9 mouse cellular contexts compared by ENCODE assay signal in the genomic region with DNA sequence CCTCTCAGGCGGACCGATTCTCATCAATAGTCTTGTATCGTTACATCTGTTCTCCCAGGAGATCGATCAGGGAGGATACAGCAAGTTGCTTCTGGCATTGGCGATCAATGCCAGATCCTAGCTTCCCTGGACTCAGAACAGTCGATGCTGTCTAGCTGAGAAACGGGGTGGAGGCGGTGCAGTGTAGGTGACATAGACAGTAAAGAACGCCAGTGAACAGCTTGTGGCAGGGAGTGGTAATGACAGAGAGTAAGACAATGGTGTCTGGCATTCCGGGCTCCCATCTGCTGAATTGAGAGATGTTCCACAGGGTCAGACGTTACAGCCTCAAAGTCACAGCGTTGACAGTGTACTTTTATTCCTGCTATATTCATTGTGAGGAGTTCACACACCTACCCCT.
DNase-seq lines count a peak whose midpoint lies in the region; ATAC-seq and TF ChIP-seq lines count a peak whose summit lies in the region.
"Had no signal": no experiment of that assay in that cellular context is flagged by ENCODE, and none has a peak within 500 bp of the region (broad histone marks: within the 10 kb centered on the region; RNA-seq: fewer than 3 reads in every experiment).

No protein-coding gene starts in this region.

- no peaks in the 10 kb centered on the region for H3K36me3 ChIP-seq in hindbrain, embryonic 16.5 days (ENCODE audit: control insufficient read depth, insufficient read depth, low read length)
- H3K36me3 ChIP-seq in neural tube, embryonic 15.5 days = no peaks in the 10 kb centered on the region
- no peaks in the 10 kb centered on the region for H3K36me3 ChIP-seq in kidney, adult 2 months (ENCODE audit: control insufficient read depth, insufficient read depth, low read length)

- peaks cover 7% of the 10 kb centered on the region; the same call in 1 of the 2 replicates for H3K4me1 ChIP-seq in hindbrain, embryonic 16.5 days (ENCODE audit: control insufficient read depth, insufficient read depth, low read depth, low read length)
- H3K4me1 ChIP-seq in neural tube, embryonic 15.5 days = peaks cover 16% of the 10 kb centered on the region
- H3K4me1 ChIP-seq in kidney, adult 2 months (ENCODE audit: control insufficient read depth, insufficient read depth, low read length) = no peaks in the 10 kb centered on the region
- H3K4me1 ChIP-seq: heart, embryonic 10.5 days had no signal

- no peak overlapping the region for H3K4me3 ChIP-seq in hindbrain, embryonic 16.5 days (ENCODE audit: low read length)
- no peak overlapping the region for H3K4me3 ChIP-seq in neural tube, embryonic 15.5 days (replicated peaks)
- H3K4me3 ChIP-seq in kidney, adult 2 months (ENCODE audit: insufficient read depth, low read depth, low read length) = no peak overlapping the region
- H3K4me3 ChIP-seq: heart, embryonic 10.5 days had no signal

- peak; percentile 81 for ATAC-seq in cerebellum, adult (ENCODE audit: insufficient number of reproducible peaks, low FRiP score, low TSS enrichment)
- ATAC-seq in hindbrain, embryonic 16.5 days = peak; percentile 75
- peak; percentile 67; the same call in 1 of the 2 replicates for ATAC-seq in neural tube, embryonic 15.5 days (ENCODE audit: low FRiP score)

- H3K4me2 ChIP-seq in hindbrain, embryonic 16.5 days (ENCODE audit: low read length) = no peak overlapping the region
- no peak overlapping the region for H3K4me2 ChIP-seq in neural tube, embryonic 15.5 days

- peak; percentile 84 to 85 for DNase-seq in cerebellum, postnatal 10 days
- DNase-seq in heart, adult 11 months = no peak
- DNase-seq in kidney, adult 2 months = no peak
- no peak for DNase-seq in spleen, postnatal 4 days (ENCODE audit: low spot score in 2 of 2)
- DNase-seq: kidney, postnatal 36 days had no signal

- no peak for TF ChIP-seq CTCF in kidney, adult 2 months (conservative IDR thresholded peaks at IDR 0.05; ENCODE audit: insufficient read depth, insufficient read length, low read depth, low read length)

- H3K9me3 ChIP-seq in hindbrain, embryonic 16.5 days (ENCODE audit: control insufficient read depth, low read length) = no peaks in the 10 kb centered on the region
- no peaks in the 10 kb centered on the region for H3K9me3 ChIP-seq in neural tube, embryonic 15.5 days (replicated peaks)
- H3K9me3 ChIP-seq: heart, embryonic 10.5 days had no signal

- H3K9ac ChIP-seq in hindbrain, embryonic 16.5 days (ENCODE audit: low read depth, low read length) = no peak overlapping the region
- H3K9ac ChIP-seq in neural tube, embryonic 15.5 days (replicated peaks) = no peak overlapping the region

- WGBS in hindbrain, embryonic 16.5 days = 59% methylated on average over 12 of the region's 12 CpGs
- WGBS in neural tube, embryonic 15.5 days = 56% methylated on average over 12 of the region's 12 CpGs
- WGBS in kidney, adult 2 months = 75% methylated on average over 12 of the region's 12 CpGs

- no peak for TF ChIP-seq POLR2A in kidney, adult 2 months (IDR thresholded peaks at IDR 0.05; ENCODE audit: low read depth, low read length)

- H3K27ac ChIP-seq in hindbrain, embryonic 16.5 days (ENCODE audit: low read depth, low read length) = no peak overlapping the region
- no peak overlapping the region for H3K27ac ChIP-seq in neural tube, embryonic 15.5 days (replicated peaks)
- no peak overlapping the region for H3K27ac ChIP-seq in kidney, adult 2 months (ENCODE audit: insufficient read depth, low read depth, low read length)
- H3K27ac ChIP-seq: heart, embryonic 10.5 days had no signal

- H3K27me3 ChIP-seq in hindbrain, embryonic 16.5 days (replicated peaks; ENCODE audit: control insufficient read depth, insufficient read depth, low read length) = no peaks in the 10 kb centered on the region
- no peaks in the 10 kb centered on the region for H3K27me3 ChIP-seq in neural tube, embryonic 15.5 days (replicated peaks)
- H3K27me3 ChIP-seq in kidney, adult 2 months (replicated peaks; ENCODE audit: control insufficient read depth, insufficient read depth, low read length) = no peaks in the 10 kb centered on the region

Comparison
In these comparisons a context has a peak if more than half of its experiments do, and no peak if none do; other contexts are left out.
1. DNase-seq: peak in cerebellum, postnatal 10 days (2 of 2); none in heart, adult 11 months (single experiment), kidney, adult 2 months (single experiment) and spleen, postnatal 4 days (0 of 2).
2. Peak in every context shown above with its lines, with median percentiles within 50 percentile points of each other: ATAC-seq.